Mouse (Mus musculus) frontal cortex, adult (tissue): Measurements from ENCODE around the gene Nat8f5.
"Not testable (repeated sequence)": the region's sequence is repeated elsewhere in the genome, so short reads cannot be mapped to it uniquely, and the experiment has no call there.

Source experiments
- ATAC-seq: cut with Nextera tagmentation; 2 replicates; pipeline ENCODE4 v1.9.2; 2017; ENCODE audit warnings: mild to moderate bottlenecking, moderate library complexity, mixed read lengths; ENCODE audit not compliant: low TSS enrichment

Nat8f5 gene

GRCm38 (mm10) chr6:85836098-85836497, 15.3 kb upstream of the Nat8f5 start:
- not testable (repeated sequence) for ATAC-seq

- ATAC-seq: not testable (repeated sequence)
These were observed 14.3 kb upstream of the Nat8f5 start for GRCm38 (mm10) chr6:85835104-85835503.

- peak; percentile 83 for ATAC-seq
These were observed 13.8 kb upstream of the Nat8f5 start for GRCm38 (mm10) chr6:85834504-85835100.

- no peak for ATAC-seq
These were observed 11.1 kb upstream of the Nat8f5 start, which contains the start of gene Nat8 for GRCm38 (mm10) chr6:85831796-85832321. Nat8 (minus strand) TSS chr6:85832082.

- no peak for ATAC-seq
These were observed 8.7 kb upstream of the Nat8f5 start for GRCm38 (mm10) chr6:85829462-85829861.

- no peak for ATAC-seq
These were observed 5.1 kb upstream of the Nat8f5 start for GRCm38 (mm10) chr6:85825886-85826285.

- ATAC-seq: no peak
These were observed 2.8 kb upstream of the Nat8f5 start for GRCm38 (mm10) chr6:85823382-85824090.

GRCm38 (mm10) chr6:85822286-85822685, 1.5 kb upstream of the Nat8f5 start:
- ATAC-seq: no peak

GRCm38 (mm10) chr6:85818338-85818737, 2.4 kb downstream of the Nat8f5 start:
- no peak for ATAC-seq

- no peak for ATAC-seq
These were observed 7.4 kb downstream of the Nat8f5 start for GRCm38 (mm10) chr6:85813339-85813738.

GRCm38 (mm10) chr6:85810942-85811537, 9.7 kb downstream of the Nat8f5 start:
- peak; percentile 41; the same call in 1 of the 2 replicates for ATAC-seq

GRCm38 (mm10) chr6:85810514-85810913, 10.3 kb downstream of the Nat8f5 start:
- peak; percentile 88 for ATAC-seq

- ATAC-seq: not testable (repeated sequence)
These were observed 11.0 kb downstream of the Nat8f5 start for GRCm38 (mm10) chr6:85809784-85810183.

GRCm38 (mm10) chr6:85803180-85803579, 17.6 kb downstream of the Nat8f5 start:
- not testable (repeated sequence) for ATAC-seq
